Mouse (Mus musculus) kidney, adult 2 months (tissue): Measurements from ENCODE around the gene Snip1. TPM values are rescaled to one million over a fixed set of nuclear protein-coding genes. Genes with fewer than 3 reads are reported as not detected.

ENCODE experiments used
- DNase-seq: peaks from one replicate; pipeline ENCODE4 v3.0.0; 2021
- H3K27ac ChIP-seq: fragments of 200-500 bp; 2 replicates; pipeline ENCODE4 v1.5.1; 2012; ENCODE audit warnings: low read depth, low read length, control low read depth, inconsistent platforms; ENCODE audit not compliant: insufficient read depth
- H3K27me3 ChIP-seq: fragments of 200-500 bp; replicated peaks from 2 replicates; pipeline ENCODE4 v1.6.1; 2012; ENCODE audit warnings: mild to moderate bottlenecking, moderate library complexity, low read length, inconsistent platforms; ENCODE audit not compliant: control insufficient read depth, insufficient read depth
- H3K36me3 ChIP-seq: fragments of 200-500 bp; 2 replicates; pipeline ENCODE4 v1.6.1; 2012; ENCODE audit warnings: mild to moderate bottlenecking, moderate library complexity, low read length, inconsistent platforms; ENCODE audit not compliant: control insufficient read depth, insufficient read depth
- H3K4me1 ChIP-seq: fragments of 200-500 bp; 2 replicates; pipeline ENCODE4 v1.6.1; 2011; ENCODE audit warnings: low read length; ENCODE audit not compliant: control insufficient read depth, insufficient read depth
- H3K4me3 ChIP-seq: fragments of 200-500 bp; 2 replicates; pipeline ENCODE4 v1.5.1; 2011; ENCODE audit warnings: mild to moderate bottlenecking, low read depth, low read length, control low read depth; ENCODE audit not compliant: insufficient read depth
- CTCF ChIP-seq: fragments of 200-500 bp; conservative IDR thresholded peaks from 2 replicates; pipeline ENCODE4 v1.5.1; 2011; ENCODE audit warnings: low read depth, mild to moderate bottlenecking, control low read depth, low read length, moderate library complexity, mixed read lengths; ENCODE audit not compliant: insufficient read depth, insufficient read length
- POLR2A ChIP-seq: fragments of 200-500 bp; IDR thresholded peaks from one replicate; pipeline ENCODE4 v1.6.1; 2011; ENCODE audit warnings: low read depth, low read length, control low read depth
- WGBS: fragments of 180-500 bp; shearing (Covaris S2); methylation state at CpG from one replicate; pipeline ENCODE4 v1.1.7; 2018; 5-methylcytosine and 5-hydroxymethylcytosine counted together
- polyA plus RNA-seq: library from polyadenylated mRNA; depleted of rRNA; stranded (reverse); fragments of >200 nt; gene quantifications from 2 replicates; pipeline ENCODE4 v1.2.3, GENCODE M21; 2012

Snip1 gene
- polyA plus RNA-seq, 1 experiment, result 8.3 TPM

DNA sequence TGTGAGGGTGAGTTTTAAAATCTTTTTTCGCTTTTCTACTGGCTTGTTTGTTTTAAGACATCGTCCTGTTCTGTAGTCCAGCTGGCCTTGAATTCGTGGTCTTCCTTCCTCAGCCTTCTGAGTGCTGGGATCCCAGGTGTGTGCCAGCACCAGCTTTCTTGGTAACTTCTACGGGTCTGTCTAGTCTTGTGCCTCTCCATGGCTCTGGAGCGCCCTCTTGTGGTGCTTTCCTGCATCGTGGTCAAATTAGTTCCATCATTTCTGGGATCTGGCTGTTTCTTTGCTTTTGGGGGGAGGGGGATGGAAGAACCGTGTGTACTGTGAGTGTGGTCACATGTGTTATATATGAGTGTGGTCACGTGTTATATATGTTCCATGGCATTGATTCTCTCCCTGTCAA, 33.0 kb downstream of the Snip1 start:
- TF ChIP-seq POLR2A (no peak), CTCF (peak; percentile 94)
- no peaks in the 10 kb centered on the region for H3K4me1 ChIP-seq
- H3K27ac ChIP-seq, result no peak overlapping the region
- H3K36me3 ChIP-seq, result no peaks in the 10 kb centered on the region
- WGBS, result 8% methylated on average over 8 of the region's 8 CpGs
- DNase-seq, result peak; percentile 80
- H3K4me3 ChIP-seq, result no peak overlapping the region
- H3K27me3 ChIP-seq, result no peaks in the 10 kb centered on the region

DNA sequence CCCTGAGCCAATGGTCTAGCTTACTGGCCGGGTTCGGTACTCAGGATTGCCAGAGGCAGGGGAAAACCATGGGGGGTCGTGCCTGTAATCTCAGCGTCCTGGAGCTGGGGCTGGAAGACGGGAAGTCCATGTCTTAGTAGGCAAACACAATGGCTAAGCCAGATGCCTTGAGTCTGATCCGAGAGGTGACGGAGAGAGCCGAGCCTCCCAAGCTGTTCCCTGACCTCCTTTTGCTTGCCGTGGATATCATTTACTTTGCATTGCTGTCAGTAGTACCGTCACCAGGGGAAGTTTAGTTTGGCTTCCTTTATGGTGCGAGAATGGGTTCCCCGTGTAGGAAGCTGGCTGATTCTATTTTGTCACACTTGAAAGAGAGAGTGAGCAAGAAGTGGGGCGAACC, 34.9 kb downstream of the Snip1 start:
- TF ChIP-seq POLR2A (no peak), CTCF (no peak)
- 75% methylated on average over 13 of the region's 13 CpGs for WGBS
- Histone ChIP-seq H3K36me3 (peaks cover 3% of the 10 kb centered on the region; the same call in 1 of the 2 replicates), H3K27me3 (no peaks in the 10 kb centered on the region), H3K27ac (no peak overlapping the region), H3K4me3 (no peak overlapping the region), H3K4me1 (no peaks in the 10 kb centered on the region)
- DNase-seq, result no peak

DNA sequence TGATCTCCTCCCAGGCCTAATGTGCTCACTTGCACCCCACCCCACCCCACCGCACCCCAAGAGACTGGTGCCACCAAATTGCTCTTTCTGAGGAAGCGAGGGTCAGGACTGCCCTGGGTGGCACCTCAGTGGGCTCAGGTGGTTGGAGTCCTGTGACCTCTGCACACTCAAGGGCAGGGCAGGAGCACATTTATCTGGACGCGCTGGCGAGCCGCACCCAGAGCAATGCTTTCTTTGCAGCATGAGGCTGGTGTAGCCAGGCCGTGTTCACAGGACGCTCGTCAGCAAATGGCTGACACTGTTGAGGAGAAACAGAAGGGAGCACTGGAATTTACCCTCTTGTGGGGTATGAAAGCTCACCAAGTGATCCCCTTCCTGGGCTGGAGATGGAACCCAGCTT, 38.9 kb downstream of the Snip1 start:
- peaks cover 3% of the 10 kb centered on the region; the same call in 1 of the 2 replicates for H3K36me3 ChIP-seq
- H3K4me3 ChIP-seq, result no peak overlapping the region
- 93% methylated on average over 9 of the region's 9 CpGs for WGBS
- no peaks in the 10 kb centered on the region for H3K27me3 ChIP-seq
- H3K27ac ChIP-seq, result no peak overlapping the region
- TF ChIP-seq CTCF (no peak), POLR2A (no peak)
- DNase-seq, result no peak
- no peaks in the 10 kb centered on the region for H3K4me1 ChIP-seq

DNA sequence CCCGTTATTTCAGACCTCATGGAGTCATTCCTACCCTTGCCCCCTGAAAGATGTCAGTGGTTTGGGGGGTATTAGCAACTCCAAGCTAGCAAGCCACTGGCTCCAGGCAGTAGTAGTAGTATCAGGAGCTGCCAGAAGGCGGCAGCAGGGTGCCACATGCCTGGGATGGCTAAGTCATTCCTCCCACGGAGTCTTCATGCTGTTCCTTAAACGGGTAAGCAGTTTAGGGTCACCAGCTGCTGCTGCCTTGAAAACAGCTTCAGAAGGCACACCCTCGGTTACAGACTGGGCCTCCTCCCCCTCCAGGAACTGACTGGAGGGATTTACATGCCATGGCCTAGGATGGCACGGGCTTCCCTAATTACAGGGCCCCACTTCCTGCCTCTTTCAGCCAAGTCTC, 48.2 kb downstream of the Snip1 start:
- no peaks in the 10 kb centered on the region for H3K36me3 ChIP-seq
- no peak overlapping the region for H3K4me3 ChIP-seq
- WGBS, result 7% methylated on average over 6 of the region's 6 CpGs
- H3K27ac ChIP-seq, result peak overlapping the region; percentile 32; the same call in 1 of the 2 replicates
- peaks cover 26% of the 10 kb centered on the region for H3K4me1 ChIP-seq
- no peaks in the 10 kb centered on the region for H3K27me3 ChIP-seq
- peak; percentile 87 for DNase-seq
- no peak for TF ChIP-seq POLR2A
- peak; percentile 86 for TF ChIP-seq CTCF

DNA sequence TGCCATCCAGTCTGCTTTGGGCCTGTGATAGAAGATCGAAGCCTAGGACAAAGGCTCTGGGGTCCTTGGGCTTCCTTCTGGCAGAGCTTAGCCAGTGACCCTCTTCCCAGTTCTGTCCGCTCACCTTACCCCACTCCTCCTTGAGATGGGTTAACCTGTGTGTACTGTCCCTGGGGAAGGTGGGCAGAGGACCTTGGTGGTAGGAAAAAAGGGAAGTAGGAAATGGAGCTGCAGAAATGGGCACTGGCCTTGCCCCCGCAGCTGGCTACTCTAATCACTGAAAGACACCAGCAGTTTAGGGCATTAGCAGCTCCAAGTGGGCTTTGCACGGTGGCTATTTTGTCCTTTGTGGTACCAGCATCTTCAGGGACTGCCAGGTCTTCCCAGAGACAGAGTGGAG, 48.6 kb downstream of the Snip1 start:
- no peak overlapping the region for H3K4me3 ChIP-seq
- H3K27ac ChIP-seq, result peak overlapping the region; percentile 32
- DNase-seq, result no peak
- TF ChIP-seq CTCF, result no peak
- TF ChIP-seq POLR2A, result no peak
- 65% methylated on average over 4 of the region's 4 CpGs for WGBS
- H3K27me3 ChIP-seq, result no peaks in the 10 kb centered on the region
- no peaks in the 10 kb centered on the region for H3K36me3 ChIP-seq
- H3K4me1 ChIP-seq, result peaks cover 26% of the 10 kb centered on the region

DNA sequence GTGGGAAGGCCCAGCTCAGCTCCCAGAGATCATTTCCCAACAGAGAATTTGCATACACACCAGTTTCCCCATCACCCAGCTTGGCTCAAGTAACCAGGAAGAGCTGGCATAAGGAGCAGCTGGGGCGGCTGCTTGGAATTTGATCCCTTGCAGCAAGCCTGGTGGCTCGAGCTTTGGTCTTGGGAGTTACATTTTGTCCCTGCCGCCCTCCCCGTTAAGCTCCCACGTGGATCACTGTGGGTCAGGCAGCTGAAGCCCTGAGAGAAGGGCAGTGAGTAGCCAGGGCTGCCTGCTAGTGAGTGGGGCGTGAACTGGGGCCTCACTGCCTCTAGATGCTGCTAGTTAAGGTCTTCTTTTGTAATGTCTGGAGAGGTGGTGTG, 49.2 kb downstream of the Snip1 start:
- H3K36me3 ChIP-seq, result no peaks in the 10 kb centered on the region
- H3K27ac ChIP-seq, result peak overlapping the region; percentile 92
- DNase-seq, result peak; percentile 91
- TF ChIP-seq CTCF (no peak), POLR2A (no peak)
- peaks cover 26% of the 10 kb centered on the region for H3K4me1 ChIP-seq
- no peak overlapping the region for H3K4me3 ChIP-seq
- WGBS, result 33% methylated on average over 6 of the region's 6 CpGs
- no peaks in the 10 kb centered on the region for H3K27me3 ChIP-seq

DNA sequence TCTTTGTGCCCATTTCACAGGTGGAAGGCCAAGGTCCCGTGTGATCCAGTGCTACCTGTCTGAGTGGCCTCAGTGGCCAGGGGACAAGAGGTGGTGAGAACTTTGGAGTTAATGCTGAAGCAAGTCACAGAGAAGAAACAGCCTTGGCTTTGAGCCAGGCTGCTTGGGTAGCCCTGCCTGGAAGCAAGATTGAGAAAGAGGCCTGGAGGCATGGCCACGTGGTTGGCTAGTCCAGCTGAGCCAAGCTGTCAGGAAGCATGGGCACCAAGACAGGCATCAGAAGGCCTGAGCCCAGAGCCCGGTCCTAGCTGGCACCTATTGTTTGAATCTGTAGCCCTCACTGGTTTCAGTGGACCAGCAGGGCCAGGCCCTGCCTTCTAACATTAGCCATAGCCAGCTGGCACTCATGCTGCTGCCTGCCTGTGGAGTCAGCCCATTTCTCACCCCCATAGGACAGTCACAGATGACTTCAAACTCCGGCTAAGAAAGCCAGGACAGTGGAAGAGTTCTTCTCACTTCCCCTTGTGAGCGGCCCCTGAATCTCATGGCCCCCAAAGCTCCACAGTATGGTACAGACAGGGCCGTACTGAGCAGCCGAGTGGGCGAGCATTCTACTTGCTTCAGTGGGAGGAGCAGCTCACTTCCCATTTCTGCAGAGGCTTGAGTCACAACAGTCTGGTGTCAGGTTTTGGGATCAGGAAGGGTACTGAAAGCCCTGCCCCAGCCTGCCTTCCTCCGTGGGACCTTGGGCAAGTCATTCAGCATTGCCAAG, 49.8 kb downstream of the Snip1 start:
- WGBS, result 49% methylated on average over 9 of the region's 9 CpGs
- peak; percentile 91 for DNase-seq
- no peak overlapping the region for H3K4me3 ChIP-seq
- no peaks in the 10 kb centered on the region for H3K27me3 ChIP-seq
- H3K4me1 ChIP-seq, result peaks cover 26% of the 10 kb centered on the region
- H3K36me3 ChIP-seq, result no peaks in the 10 kb centered on the region
- H3K27ac ChIP-seq, result peak overlapping the region; percentile 92
- TF ChIP-seq POLR2A (no peak), CTCF (no peak)
